Mouse (Mus musculus) E14TG2a.4 (cell line): Measurements from ENCODE around the gene Mypn.

ENCODE experiments used
- CTCF ChIP-seq: conservative IDR thresholded peaks from 2 replicates; pipeline ENCODE4 v1.5.1; 2014; ENCODE audit warnings: low read length
- NANOG ChIP-seq: IDR thresholded peaks from 2 replicates; pipeline ENCODE4 v1.6.1; 2014; ENCODE audit warnings: borderline replicate concordance, low read length, mixed read lengths

- TF ChIP-seq CTCF (no peak), NANOG (no peak)
Observed at GRCm38 (mm10) chr10:63091915-63092314, 111.8 kb downstream of the Mypn start.
